Mouse (Mus musculus) kidney, postnatal 4 days (tissue): ENCODE results near the gene Alkbh3.
A peak's percentile ranks its signal among the peaks of the same experiment; 100 is the strongest.

Experiments used
- DNase-seq, 2 experiments: peaks; one replicate each; pipeline ENCODE4 v3.0.0; 2021; ENCODE audit warnings: mixed read lengths in 2 of 2

Alkbh3 gene

DNA sequence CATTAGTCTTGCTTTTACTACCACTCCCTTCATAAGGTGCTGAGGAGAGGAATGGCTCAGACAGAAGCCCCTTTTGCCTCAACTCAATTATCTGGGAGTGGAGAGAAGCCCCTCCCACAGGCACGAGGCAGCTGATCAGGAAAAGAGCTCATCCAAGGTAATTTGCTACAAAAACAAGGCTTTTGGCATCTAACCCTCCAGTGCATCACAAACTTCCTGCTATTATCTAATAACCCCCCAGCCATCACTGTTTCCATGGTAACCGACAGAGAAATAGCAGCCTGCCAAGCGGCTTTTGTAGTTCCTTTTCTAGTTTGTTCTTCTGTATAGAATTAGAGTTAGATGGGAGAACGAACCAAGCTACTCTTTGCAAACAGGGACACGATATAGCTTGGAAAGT lies 18.3 kb downstream of the Alkbh3 start:
- peak; percentile 18 to 42 for DNase-seq

DNA sequence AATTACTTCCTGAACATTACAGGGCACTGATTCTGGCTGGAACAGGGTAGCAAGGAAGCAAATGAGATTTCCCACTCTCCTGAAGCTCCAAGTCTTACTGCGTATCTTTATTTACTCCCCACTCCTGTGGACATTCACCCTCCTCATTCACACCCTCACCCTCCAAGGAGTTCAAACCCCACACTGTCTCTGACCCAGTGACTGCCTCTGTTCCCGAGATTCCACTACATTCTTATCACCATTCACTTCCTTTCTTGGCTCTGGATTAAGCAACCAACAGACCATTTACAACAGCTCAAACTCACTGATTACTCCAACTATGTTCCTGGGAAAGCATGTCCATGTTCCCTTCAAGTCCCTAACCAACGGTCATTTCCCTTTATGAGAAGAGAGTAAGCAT lies 19.3 kb downstream of the Alkbh3 start:
- DNase-seq = no peak

DNA sequence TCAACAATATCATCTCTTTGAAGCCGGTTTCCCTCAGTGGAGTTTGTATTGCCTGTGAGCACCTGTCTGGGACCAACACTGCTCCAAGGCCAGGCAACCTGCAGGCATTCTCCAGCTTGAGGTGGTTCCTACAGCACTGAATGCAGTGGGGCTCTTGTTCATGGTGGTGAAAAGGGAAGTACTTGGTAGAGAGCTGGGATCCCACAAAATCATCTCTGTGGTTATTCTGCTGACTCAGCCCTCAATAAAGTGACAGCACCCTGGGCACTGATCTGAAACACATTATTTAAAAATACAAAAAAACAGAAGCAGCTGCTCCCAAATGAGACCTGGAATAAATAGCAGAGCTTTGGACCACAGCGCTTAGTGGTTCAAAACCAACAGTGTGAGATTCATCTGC lies 22.2 kb downstream of the Alkbh3 start:
- DNase-seq = no peak

DNA sequence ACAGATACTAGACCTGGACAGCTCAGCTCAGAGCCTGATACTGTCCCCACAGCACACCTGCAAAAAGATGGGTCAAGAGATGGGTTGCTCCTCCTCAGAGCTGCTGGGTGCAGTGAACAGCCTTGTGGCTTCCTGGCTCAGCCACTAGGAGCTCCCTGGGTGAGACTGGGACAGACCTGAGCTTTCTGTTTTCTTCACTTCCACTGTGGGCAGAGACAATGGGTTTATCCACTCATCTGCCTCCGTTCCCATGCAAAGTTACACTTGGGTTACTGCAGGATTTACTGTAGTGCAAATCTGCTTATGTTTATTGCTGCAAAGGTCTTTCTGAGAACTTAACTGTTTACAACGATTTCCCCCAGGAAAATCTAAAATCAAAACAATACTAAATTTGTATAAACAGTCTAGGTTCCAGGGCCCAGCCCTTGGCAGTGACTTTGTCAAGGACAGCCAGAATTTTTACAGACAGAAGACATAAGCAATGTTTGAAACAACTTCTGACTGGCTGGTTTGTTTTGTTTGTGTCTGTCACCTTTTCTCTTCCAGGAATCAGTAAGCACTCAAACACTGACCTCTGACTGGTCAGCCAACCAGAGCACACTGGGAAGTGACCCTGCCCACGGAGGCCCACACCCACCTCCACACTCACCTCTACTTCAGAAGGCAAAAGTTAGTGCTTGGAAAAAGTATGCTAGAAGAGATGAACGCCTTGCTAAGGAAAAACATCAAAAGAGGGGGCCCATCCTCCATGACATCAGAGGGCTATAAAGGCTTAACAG lies 28.0 kb downstream of the Alkbh3 start:
- no peak for DNase-seq

DNA sequence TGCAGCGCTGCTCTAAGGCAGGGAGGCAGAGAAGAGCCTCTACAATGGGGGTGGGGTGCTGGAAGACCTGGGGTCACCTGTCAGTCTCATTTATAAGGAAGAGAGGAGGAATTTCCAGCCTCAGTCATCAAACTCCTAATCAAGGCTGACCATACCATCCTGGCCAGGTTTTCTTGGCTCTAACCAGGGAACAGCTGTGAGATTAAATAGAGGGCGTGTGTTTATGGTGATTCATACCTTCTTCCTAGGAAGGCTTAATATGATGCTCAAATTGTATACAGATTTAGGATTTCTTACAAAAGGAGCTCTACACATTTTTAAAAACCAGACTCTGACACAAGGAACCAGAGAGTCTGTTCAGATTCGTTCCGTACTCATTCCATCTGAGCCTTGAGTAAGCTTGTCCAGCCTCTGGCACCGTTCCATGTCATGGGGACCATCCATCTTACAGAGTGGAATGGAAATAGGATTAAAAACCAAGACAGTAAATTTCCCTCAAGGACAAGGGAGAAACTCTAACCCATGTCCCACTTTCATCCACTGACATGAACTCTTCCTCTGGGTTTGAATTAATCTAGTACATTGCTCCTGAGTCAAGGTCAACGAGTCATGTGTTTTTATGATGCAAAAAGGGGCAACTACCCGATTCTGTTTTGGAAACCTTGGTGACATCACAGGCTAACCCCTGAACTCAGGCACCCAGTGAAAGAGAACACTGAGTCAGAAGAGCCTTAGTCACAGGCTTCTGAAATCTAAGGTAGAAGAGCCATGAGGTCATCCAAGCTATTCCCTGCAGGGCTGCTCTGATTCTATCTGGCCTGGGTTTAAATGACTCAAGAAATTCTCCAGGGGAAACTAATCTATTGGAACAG lies 31.1 kb downstream of the Alkbh3 start:
- DNase-seq = peak; percentile 20 to 36

DNA sequence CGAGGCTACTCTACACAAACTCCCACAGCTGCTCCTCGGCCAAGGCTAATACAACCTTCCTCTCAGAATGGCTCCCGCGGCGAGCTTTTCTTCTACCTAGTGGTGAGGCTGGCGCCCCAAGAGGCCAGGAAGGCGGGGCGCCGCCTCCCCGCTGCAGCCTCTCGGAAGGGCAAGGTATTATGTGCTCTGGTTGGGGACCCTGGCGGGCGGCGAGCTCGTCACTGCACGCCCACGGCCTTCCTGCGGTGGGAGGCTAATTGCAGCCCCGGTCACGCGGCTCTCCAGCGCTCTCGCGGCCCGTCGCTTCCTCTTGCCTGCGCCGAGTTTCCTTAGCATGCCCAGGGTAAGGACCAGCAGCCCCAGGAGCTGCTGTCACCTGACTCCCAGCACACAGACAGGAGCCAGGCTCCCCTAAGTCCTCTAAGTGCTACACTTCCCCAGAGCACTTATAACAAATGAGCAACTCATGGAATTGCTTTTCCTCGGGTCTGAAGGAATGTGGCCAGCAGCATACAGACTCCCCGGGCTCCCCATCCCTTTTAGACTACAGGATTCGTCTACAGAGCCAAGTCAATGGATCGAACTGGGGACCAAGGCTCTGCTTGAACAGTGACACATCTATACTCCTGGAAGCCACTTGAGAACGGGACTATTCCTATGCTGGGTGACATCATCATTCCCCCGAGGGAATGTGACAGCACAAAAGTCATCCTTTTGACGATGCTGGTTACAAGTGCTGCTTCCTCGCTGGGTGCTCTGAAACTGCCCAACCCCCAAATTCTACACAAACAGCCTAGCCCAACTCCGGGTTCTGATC lies 34.0 kb downstream of the Alkbh3 start:
- peak; percentile 73 to 83 for DNase-seq

DNA sequence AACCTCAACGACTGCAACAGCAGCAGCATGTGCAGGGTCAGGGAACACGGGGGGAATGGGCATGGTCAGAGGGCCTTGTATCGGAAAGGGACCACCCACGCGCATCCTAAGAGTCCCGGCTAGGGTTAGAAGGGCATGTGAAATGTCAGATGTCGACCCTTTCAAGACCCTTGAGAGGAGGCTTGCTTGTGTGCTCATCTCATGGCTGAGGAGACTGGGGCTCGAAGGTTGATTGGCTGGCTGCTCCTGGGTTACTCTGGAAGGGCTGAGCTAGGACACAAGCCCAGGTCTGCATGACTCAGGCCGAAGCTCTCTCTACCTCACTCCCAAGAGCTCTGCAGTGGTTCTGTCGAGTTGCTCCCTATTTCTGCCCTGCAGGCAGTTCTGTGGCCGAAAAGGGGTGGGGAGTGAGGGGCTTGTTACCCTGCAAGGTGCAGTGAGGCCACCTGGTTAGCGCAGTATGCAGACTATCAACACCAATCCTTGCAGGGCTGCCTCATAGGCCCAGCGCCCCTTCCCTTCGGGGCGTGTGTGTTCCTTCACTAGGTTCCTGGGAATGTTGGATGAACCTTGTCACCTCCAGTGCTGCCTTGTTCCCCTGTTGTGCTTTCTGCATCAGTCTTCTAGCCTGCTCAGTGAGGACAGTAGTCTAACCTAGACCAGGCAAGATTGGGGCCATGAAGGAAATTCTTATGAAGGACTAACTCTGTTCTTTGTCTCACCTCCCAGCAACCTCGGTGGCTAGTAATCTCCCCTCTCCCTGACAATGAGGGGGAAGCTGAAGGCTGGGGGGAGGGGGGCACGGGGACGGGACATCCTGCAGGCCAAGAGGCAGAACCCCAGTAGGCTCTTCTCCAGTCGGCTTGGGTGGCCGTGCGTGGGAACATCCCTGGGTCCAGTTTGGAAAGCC lies 34.8 kb downstream of the Alkbh3 start:
- no peak for DNase-seq

DNA sequence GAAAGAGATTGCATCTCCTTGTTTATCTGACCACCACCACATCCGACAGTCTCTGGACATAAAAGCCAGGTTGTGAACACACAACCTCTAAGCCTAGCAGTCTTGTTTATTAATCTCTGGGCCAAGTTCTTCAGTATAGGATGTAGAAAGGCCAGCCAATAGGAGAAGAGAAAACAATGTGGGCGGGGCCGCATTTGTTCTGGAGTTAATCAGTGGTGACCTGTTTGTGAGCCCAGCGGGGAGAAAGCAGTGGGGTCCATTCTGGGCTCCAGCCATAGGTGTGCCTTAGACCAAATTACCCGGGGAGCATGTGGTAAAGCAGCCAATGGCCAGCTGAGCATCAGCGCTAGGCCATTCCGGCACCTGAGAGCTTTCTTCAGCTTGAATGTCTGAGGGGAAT lies 35.6 kb downstream of the Alkbh3 start:
- DNase-seq = peak; percentile 40 to 53

DNA sequence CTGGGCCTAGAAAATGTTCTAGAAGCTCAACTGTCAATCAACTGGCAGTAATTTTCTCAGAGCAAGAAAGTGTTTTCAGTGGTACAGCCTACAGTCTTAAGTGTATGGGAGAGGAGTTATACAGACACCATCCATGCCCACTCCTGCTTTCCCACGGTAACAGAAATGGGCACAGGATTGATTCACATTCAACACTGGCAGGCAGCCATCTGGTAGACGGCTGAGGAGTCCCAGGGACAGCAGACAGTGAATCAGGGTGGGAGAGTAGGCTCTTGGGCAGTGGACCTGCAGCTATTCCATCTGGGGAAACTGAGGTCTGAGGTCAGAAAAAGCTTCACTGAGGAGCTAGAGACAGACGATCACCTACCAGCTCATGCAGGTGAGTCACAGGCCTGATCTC lies 39.0 kb downstream of the Alkbh3 start:
- DNase-seq = no peak

DNA sequence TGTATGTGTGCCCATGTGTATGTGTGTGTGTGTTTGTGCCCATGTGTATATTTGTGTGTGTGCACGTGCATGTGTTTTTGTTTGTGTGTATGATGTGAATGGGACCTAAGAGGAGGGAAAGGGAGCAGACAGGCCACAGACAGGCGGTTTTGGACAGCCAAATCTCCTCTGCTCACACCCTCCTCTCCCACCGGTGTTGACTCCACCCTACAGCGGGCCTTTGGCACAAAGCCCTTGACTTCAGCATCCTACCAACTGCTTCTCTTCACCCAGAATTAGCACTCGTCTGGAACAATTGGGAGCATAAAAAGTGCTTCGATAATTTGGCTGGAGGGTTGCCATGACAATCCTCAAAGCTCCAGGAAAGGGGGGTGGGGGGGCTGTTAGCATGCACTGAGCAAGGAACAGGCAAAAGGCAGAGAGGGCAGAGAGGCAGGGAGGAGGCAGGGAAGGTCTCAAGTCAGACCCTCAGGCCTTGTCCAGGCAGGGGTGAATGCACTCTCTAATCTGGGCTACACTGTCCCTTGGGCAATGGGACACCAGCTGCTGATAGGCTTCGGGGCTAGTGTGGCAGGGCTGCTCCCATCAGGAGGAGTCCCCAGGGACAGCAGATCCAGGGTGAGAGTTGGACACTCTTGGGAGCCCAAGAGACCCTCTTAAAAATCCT lies 46.0 kb downstream of the Alkbh3 start:
- DNase-seq = peak; percentile 22 to 40

DNA sequence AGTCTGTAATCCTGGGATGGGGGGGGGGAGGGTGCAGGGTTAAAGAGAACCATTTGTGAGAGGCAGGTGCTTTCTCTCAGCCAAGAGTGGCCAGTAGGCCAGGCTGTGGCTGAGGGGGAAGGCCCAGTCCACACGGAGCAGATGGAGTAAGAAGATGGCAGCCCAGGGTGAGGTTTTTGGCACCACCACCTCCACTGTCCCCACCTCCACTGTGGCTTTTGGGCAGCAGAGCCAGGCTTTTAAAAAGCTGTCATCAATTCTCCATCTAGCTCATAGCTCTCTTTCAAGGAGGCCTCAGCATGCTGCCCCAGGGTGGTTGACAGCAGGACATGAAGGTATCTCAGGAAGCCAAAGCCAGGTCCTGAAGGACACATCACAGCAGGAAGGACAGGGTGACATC lies 46.8 kb downstream of the Alkbh3 start:
- no peak for DNase-seq

DNA sequence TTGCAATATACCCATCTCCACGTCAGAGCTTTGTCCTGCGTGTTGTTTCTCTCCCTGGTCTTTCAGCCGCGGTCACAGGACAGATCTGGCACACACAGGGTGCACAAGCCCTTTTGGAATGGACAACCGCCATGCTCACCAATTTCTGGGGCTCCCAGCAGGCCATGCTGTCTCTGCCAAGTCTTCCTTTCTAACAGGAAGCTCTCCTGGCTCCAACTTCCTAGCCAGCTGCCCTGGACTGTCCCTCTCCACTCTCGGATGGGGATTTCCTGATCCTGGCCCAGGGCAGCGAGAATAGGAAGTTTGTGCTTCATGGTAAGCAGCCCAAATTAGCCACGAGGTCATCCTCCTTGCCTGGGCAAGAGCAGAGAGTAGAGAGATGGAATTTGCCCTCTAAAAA lies 48.9 kb downstream of the Alkbh3 start:
- DNase-seq = peak; percentile 27 to 52

DNA sequence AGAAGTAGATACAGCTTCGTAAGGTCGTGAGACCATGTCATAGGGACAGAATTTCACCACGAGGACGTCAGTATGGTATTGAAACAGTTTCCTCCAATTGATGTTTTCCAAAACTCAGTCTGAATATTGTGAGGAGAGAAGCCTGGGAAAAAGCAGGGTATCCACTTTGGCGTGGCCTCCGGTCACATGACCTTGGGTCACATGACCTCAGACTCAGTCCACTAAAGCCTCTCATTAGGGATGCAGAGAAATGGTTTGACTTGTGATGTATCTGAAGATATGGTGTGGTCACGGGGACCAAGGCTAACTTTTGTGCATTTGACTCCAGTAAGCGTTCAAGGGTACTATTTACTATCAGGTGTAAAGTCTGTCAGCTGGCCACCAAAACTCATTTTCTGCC lies 51.3 kb downstream of the Alkbh3 start:
- DNase-seq = no peak

DNA sequence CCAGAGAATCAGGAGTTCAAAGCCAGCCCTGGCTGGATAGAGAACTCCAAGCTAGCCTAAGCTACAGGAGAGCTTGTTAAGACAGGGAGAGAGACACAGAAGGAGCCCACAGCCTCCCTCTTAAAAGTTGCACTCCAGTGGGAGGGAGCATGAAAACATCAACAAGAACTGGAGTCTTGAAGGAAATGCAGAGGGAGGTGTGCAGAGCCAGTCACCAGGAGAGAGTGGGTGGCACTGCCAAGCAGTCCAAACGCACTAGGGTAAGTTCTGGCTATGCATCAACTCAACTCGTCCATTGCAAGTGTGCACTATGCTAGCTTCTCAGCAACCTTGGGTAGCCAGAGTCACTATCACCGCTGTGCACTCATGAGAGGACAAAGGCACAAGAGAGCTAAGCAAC lies 52.4 kb downstream of the Alkbh3 start:
- DNase-seq = no peak

DNA sequence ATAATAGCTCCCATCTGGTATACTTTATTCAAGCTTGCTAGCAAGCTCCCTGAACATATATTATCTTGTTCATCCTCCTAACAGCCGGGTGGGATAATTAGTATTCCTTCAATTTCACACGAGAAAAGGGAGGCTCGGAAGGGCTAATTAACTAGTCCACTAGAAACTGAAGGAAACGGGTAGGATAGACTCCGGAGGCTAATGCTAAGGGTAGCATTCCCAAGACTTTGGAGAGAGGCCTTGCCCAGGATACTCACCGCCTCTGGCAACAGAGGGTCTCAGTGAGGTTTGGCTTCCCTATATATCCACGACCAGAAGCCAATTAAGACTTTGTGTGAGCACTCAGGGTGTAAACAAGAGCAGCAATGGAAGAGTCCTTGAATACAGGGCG lies 52.8 kb downstream of the Alkbh3 start:
- no peak for DNase-seq

DNA sequence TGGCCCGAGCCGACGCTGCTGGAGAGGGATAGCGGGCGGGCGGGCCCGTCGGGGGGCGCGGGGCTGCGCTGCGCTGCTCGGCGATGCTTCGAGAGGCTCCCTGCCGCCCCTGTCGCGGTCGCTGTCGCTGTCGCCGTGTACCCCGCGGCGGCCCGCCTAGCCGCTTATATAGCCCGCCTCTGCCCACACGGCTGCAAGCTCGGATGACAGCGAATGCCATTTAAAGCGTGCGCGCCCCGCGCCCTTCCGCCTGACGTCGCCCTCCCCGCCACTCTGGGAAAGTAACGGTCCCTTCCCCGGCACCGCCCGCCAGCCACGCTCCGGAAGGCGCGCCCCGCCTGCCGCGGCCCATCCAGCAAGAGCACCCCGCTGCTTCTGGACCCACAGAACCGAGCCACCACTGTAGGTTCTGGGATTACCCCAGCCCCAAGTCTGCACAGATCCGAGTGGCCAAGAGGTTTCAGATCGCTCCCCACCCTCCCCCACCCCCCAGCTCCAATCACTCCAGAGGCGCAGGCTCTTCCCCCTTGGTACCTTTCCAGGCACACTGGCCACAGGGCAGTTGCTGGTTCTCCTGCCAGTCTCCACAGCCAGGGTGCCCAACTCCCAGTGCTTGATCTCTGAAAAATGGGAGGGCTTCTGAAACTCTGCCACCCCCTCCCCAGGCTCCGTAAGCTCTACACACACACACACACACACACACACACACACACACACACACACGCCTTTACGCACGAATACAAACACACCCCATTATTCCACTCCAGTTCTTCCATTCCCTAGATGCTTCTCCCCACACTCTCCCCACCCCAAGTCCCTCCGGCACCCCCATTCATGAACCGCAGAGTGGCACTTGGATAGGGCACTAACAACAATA lies 53.5 kb downstream of the Alkbh3 start, which contains the start of gene Gm13889:
TSS of gene Gm13889 (minus strand) at position 294 of the 877 bp plus-strand sequence.
- peak; percentile 83 to 89 for DNase-seq

DNA sequence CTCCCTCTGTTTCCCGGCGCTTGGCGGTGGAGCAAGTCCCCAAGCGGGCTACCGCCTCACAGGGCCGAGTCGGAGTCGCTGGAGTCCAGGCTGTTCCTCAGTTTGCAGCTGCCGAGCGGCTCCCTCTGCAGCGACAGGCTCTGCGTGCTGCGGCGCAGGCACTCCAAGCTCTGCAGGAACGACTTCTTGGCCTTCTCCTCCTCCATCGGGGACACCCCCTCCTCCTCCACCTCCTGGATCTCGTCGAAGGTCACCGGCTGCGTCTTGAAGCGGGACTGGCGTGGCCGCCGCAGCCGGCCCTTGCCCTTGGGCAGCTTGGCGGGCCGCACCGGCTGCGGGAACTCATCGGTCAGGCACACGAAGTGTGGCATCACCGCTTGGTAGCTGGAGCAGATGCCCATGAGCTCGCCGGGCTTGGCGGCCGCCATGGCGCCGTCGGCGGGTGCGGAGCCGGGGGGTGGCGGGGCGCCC lies 54.2 kb downstream of the Alkbh3 start:
- DNase-seq = peak; percentile 72 to 79

DNA sequence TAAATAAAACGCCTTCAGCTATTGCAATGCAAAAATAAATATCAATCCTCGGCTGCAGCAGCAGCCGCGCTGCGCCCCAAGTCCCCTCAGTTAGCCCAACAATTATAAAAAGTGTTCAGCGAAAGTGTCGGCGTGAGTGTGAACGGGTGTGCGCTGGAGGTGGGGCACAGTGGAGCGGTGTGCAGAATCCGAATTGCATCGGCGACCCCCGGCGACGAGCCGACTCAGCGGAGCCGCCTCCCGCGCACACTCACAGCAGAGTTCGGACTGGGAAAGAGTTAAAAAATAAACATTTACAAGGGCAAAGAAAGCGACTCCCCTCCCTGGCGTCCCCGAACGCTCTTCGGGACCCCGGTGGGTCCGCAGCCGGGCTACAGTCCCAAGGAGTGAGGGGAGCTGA lies 54.7 kb downstream of the Alkbh3 start:
- no peak for DNase-seq

DNA sequence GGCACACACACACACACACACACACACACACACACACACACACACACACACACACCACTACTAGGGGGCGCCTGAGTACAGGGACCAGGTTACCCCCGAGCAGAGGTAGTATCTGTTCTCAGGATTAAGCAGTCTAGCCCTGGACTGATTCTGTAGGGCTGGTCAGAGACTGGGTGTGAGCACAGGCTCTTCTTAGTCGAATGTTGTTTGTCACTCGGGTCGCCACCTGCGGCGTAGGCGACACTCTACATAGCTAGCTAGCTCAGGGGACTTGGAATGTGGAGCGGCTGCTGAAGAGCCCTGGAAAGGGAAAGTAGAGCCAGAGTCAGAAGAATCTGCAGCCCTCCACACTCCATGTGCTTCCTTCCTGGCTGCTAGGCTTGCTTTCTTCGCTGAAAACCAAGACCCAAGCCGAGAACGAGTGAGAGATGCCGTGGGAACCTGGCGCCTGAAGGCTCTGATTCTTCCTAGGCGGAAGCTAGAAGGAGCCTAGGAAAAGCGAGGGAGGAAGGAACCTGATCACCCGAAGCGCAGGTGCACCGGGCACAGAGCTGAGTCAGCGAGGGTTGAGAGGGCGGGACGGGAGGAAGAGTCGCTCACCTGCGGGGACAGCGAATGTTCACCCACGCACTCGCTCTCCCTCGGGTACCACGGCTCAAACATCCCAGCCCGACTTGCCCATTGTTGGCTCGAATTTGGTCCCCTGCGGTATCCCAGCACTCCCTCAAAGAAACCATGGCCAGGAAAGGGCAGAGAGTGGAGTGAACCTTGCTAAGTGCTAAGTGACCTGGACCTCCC lies 55.6 kb downstream of the Alkbh3 start:
- peak; percentile 27 to 46 for DNase-seq
